ENCODE assay signal across 10 mouse cellular contexts in genomic region chr9:103924641-103925040, GRCm38 (mm10).
"Had no signal": no experiment of that assay in that cellular context is flagged by ENCODE, and none has a peak within 500 bp of the region (broad histone marks: within the 10 kb centered on the region; RNA-seq: fewer than 3 reads in every experiment).

No protein-coding gene starts in this region.

- H3K9ac ChIP-seq: intestine, embryonic 15.5 days; liver, embryonic 13.5 days had no signal

- H3K4me3 ChIP-seq: intestine, embryonic 15.5 days; liver, embryonic 13.5 days had no signal

- H3K4me1 ChIP-seq: intestine, embryonic 15.5 days; liver, embryonic 13.5 days had no signal

- H3K27me3 ChIP-seq: intestine, embryonic 15.5 days; liver, embryonic 13.5 days had no signal

- H3K27ac ChIP-seq: intestine, embryonic 15.5 days; liver, embryonic 13.5 days had no signal

- H3K36me3 ChIP-seq: intestine, embryonic 15.5 days; liver, embryonic 13.5 days had no signal

- H3K9me3 ChIP-seq: intestine, embryonic 15.5 days; liver, embryonic 13.5 days had no signal

- ATAC-seq: intestine, embryonic 15.5 days had no signal

- H3K4me2 ChIP-seq: intestine, embryonic 15.5 days; liver, embryonic 13.5 days; midbrain, embryonic 11.5 days had no signal

- DNase-seq: kidney, postnatal 10 days; liver, embryonic 13.5 days; lung, adult 2 months; lung, postnatal 14 days; lung, postnatal 4 days; midbrain, embryonic 14.5 days; thymus, adult 18-20 months; thymus, postnatal 36 days had no signal
